Mouse (Mus musculus) limb, embryonic 12.5 days (tissue): ENCODE results near the gene Cyp20a1. TPM values are rescaled to one million over a fixed set of nuclear protein-coding genes. Genes with fewer than 3 reads are reported as not detected.

ENCODE experiments used
- ATAC-seq: fragments of 200-750 bp; cut with Nextera tagmentation; 2 replicates; pipeline ENCODE4 v1.8.0; 2017; ENCODE audit warnings: low read depth, moderate TSS enrichment; ENCODE audit not compliant: insufficient number of reproducible peaks, insufficient read depth, low FRiP score, low TSS enrichment
- H3K27ac ChIP-seq: fragments of 300-500 bp; sonication (generic); 2 replicates; pipeline ENCODE4 v1.5.1; 2016; ENCODE audit warnings: mild to moderate bottlenecking, moderate library complexity
- H3K27me3 ChIP-seq: fragments of 300-500 bp; sonication (generic); 2 replicates; pipeline ENCODE4 v1.6.1; 2016; ENCODE audit warnings: mild to moderate bottlenecking, moderate library complexity
- H3K36me3 ChIP-seq: fragments of 300-500 bp; sonication (generic); 2 replicates; pipeline ENCODE4 v1.6.1; 2016; ENCODE audit warnings: mild to moderate bottlenecking, moderate library complexity
- H3K4me1 ChIP-seq: fragments of 300-500 bp; sonication (generic); replicated peaks from 2 replicates; pipeline ENCODE4 v1.6.1; 2016
- H3K4me2 ChIP-seq: fragments of 300-500 bp; sonication (generic); 2 replicates; pipeline ENCODE4 v1.6.1; 2016; ENCODE audit warnings: mild to moderate bottlenecking, moderate library complexity
- H3K4me3 ChIP-seq: fragments of 300-500 bp; sonication (generic); replicated peaks from 2 replicates; pipeline ENCODE4 v1.5.1; 2016; ENCODE audit warnings: mild to moderate bottlenecking
- H3K9ac ChIP-seq: fragments of 300-500 bp; sonication (generic); replicated peaks from 2 replicates; pipeline ENCODE4 v1.6.1; 2016; ENCODE audit warnings: mild to moderate bottlenecking, moderate library complexity
- H3K9me3 ChIP-seq: fragments of 300-500 bp; sonication (generic); 2 replicates; pipeline ENCODE4 v1.6.1; 2016; ENCODE audit warnings: mild to moderate bottlenecking, moderate library complexity
- WGBS: fragments of 180-500 bp; shearing (Covaris S2); methylation state at CpG from one replicate; pipeline ENCODE4 v1.1.7; 2016; 5-methylcytosine and 5-hydroxymethylcytosine counted together
- polyA plus RNA-seq: library from polyadenylated mRNA; unstranded; fragments of >200 nt; fragmentation: Nextera tagmentation; extraction: Ambion mirVana; gene quantifications from 2 replicates; pipeline ENCODE4 v1.2.1, GENCODE M21; 2016

Cyp20a1 gene
- polyA plus RNA-seq, 1 experiment from 2014 or later: 23.9 TPM

DNA sequence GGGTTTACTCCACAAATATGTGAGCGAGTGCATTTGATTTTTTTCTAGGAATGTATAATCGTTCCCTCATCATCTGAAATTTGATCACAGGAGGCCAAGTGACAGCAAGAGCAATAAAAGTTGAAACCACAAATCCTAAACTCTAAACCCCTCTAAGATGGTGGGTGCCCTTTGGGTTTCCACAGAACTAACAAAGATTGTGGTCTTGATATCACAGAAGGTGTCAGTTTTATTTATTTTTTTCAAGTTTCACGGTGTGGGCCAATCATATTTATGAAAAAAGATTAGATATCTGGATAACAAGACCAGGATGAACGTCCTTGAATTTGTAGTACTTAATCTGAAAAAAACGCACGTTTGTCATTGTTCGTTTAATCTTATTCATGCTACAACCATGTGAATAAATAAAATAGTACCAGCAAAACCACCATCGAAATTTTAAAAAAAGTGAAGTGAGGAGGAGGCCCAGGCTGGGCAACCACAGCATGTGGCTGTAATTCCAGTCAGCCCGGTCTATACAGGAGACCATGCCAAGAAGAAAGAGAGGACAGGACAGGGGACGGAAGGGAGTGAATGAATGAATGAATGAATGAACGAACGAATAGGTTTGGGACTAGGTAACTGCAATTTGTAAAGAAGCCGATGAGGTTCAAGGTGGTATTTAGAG, 65.5 kb downstream of the Cyp20a1 start:
- no peaks in the 10 kb centered on the region for H3K9me3 ChIP-seq
- peak overlapping the region; percentile 90 for H3K4me3 ChIP-seq
- peaks cover 14% of the 10 kb centered on the region; the same call in 1 of the 2 replicates for H3K4me1 ChIP-seq
- no peaks in the 10 kb centered on the region for H3K27me3 ChIP-seq
- H3K27ac ChIP-seq: peak overlapping the region; percentile 96
- peak; percentile 39; the same call in 1 of the 2 replicates for ATAC-seq
- WGBS: 15% methylated on average over 13 of the region's 13 CpGs
- H3K36me3 ChIP-seq: 0 out of 2 replicates have a peak, but pooled peaks cover under 1% of the 10 kb centered on the region
- H3K9ac ChIP-seq: peak overlapping the region; percentile 95
- H3K4me2 ChIP-seq: peak overlapping the region; percentile 53

GRCm38 (mm10) chr1:60409168-60409828, 66.2 kb downstream of the Cyp20a1 start, which contains the start of gene Abi2:
Abi2 (plus strand) TSS chr1:60409619.
- no peaks in the 10 kb centered on the region for H3K27me3 ChIP-seq
- peak within 1 kb of the TSS; percentile 96 for H3K27ac ChIP-seq
- no peaks in the 10 kb centered on the region for H3K9me3 ChIP-seq
- H3K4me1 ChIP-seq: peaks cover 14% of the 10 kb centered on the region; the same call in 1 of the 2 replicates
- H3K4me3 ChIP-seq: peak within 1 kb of the TSS; percentile 90
- WGBS: under 1% methylated on average over 46 of the region's 69 CpGs
- peak within 1 kb of the TSS; percentile 53 for H3K4me2 ChIP-seq
- H3K36me3 ChIP-seq: 0 out of 2 replicates have a peak, but pooled peaks cover 3% of the 10 kb centered on the region
- peak; percentile 94 for ATAC-seq
- peak within 1 kb of the TSS; percentile 95 for H3K9ac ChIP-seq

DNA sequence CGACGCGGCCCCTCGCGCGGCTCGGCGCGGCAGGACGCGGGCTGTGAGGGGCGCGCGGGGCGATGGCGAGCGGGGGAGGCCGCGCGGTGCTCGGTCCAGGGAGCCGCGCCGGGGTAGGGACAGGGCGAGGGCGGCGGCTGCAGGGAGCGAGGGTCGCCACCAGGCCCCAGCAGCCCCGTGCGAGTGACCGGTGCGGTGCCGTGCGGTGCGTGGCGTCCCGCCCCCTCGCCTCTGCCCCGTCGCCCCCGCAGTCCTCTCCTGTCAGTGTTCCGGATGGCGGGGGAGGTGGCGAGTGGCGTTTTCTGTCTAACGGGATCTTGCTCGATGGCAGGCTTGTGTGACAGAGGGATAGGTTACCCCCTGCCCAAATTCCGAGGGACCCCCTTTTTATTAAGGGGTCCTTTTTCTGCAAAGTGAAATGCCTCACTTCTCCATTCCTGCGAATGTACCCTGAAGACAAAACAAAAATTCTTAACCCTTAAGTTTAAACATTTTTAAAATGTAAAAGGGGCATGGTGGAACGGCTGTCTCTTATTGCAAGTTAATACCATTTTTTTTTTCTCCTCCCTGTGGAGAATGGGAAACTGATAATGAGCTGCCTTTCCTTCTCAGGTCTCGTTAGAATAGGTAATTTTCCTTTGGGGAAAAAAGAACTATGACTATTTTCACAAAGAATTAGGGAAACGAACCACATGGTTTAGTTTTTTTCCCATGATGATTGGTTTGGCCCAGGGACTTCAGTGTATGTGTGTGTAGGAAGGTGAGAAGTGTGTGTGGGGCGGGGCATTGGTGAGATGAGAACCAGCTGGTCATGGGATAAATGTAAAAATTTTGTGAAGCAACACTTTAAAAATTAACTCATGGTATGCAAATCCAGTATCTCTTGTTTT, 67.0 kb downstream of the Cyp20a1 start:
- H3K27ac ChIP-seq: peak overlapping the region; percentile 96
- peak overlapping the region; percentile 90 for H3K4me3 ChIP-seq
- ATAC-seq: peak; percentile 83
- under 1% methylated on average over 51 of the region's 54 CpGs for WGBS
- peak overlapping the region; percentile 53 for H3K4me2 ChIP-seq
- H3K9me3 ChIP-seq: no peaks in the 10 kb centered on the region
- H3K27me3 ChIP-seq: no peaks in the 10 kb centered on the region
- H3K36me3 ChIP-seq: 0 out of 2 replicates have a peak, but pooled peaks cover 3% of the 10 kb centered on the region
- H3K9ac ChIP-seq: peak overlapping the region; percentile 95
- H3K4me1 ChIP-seq: peaks cover 14% of the 10 kb centered on the region; the same call in 1 of the 2 replicates

DNA sequence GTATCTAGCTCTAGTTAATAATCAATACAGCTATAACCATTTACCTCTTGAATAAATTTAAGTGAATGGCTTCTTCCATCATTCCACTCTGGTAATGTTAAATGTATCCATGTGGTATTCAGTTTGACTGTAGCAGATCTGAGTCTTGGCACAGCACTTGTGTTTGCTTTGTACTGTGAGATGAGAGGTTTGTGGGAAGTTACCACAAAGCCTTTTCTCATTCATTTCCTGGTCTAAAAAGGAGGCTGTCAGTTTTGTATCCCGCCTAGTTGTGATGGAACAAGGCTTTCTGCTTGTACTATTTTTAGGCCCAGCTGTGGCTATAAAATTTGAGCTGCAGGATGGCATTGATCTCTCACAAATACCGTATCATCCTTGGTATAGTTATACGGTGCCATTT, 73.6 kb downstream of the Cyp20a1 start:
- Histone ChIP-seq H3K27me3 (no peaks in the 10 kb centered on the region), H3K9ac (no peak overlapping the region), H3K4me2 (no peak overlapping the region), H3K4me1 (peaks cover 1% of the 10 kb centered on the region; the same call in 1 of the 2 replicates), H3K27ac (no peak overlapping the region), H3K9me3 (no peaks in the 10 kb centered on the region), H3K36me3 (0 out of 2 replicates have a peak, but pooled peaks cover 3% of the 10 kb centered on the region), H3K4me3 (no peak overlapping the region)
- 71% methylated on average over 3 of the region's 3 CpGs for WGBS
- no peak for ATAC-seq

DNA sequence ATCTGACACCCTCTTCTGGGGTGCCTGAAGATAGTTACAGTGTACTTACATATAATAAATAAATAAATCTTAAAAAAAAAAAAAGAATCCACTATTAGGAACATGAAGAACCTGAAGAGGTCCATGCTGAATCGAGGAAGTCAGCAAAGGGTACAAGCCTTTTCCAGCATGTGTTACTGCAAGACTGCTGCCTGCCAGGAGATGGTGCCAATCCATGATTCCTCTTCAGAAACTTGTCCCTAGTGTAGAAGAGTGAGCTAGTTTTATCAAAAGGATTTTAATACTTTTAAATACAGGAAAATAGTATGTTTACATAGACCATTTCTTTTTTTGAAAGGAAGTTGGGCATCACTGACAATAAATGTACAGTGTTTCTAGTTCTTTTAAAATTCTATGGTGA, 80.8 kb downstream of the Cyp20a1 start:
- Histone ChIP-seq H3K4me1 (no peaks in the 10 kb centered on the region), H3K9me3 (no peaks in the 10 kb centered on the region), H3K4me2 (no peak overlapping the region), H3K27ac (no peak overlapping the region), H3K27me3 (no peaks in the 10 kb centered on the region), H3K9ac (no peak overlapping the region), H3K4me3 (no peak overlapping the region), H3K36me3 (no peaks in the 10 kb centered on the region)
- 100% methylated on average over 1 of the region's 1 CpGs for WGBS
- ATAC-seq: no peak

DNA sequence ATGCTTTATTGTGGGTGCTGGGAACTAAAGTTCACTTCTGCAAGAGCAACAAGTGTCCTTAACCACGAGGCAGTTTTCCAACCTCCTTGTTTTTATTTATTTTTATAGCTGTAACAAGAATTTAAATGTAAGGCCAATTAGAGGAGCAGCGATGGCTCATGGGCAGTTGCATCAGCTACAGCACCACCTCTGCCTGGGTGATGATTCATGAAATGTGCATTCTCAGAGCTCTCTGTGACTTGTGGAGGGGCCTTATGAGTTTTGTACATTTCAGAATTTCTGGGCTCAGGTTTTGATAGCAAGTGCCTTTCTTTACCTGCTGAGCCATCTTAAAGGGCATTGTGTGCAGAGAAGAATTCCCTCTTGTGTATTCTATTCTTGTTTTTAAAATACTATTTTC, 85.2 kb downstream of the Cyp20a1 start:
- ATAC-seq: no peak
- H3K9me3 ChIP-seq: no peaks in the 10 kb centered on the region
- H3K4me3 ChIP-seq: no peak overlapping the region
- H3K4me2 ChIP-seq: no peak overlapping the region
- 84% methylated on average over 2 of the region's 2 CpGs for WGBS
- H3K36me3 ChIP-seq: no peaks in the 10 kb centered on the region
- no peaks in the 10 kb centered on the region for H3K4me1 ChIP-seq
- H3K9ac ChIP-seq: no peak overlapping the region
- H3K27me3 ChIP-seq: no peaks in the 10 kb centered on the region
- H3K27ac ChIP-seq: no peak overlapping the region

GRCm38 (mm10) chr1:60428932-60429331, 85.8 kb downstream of the Cyp20a1 start:
- Histone ChIP-seq H3K27ac (no peak overlapping the region), H3K36me3 (no peaks in the 10 kb centered on the region), H3K4me1 (no peaks in the 10 kb centered on the region), H3K27me3 (no peaks in the 10 kb centered on the region), H3K4me2 (no peak overlapping the region), H3K4me3 (no peak overlapping the region), H3K9me3 (no peaks in the 10 kb centered on the region), H3K9ac (no peak overlapping the region)
- WGBS: 71% methylated on average over 2 of the region's 2 CpGs
- ATAC-seq: no peak

- peaks cover 5% of the 10 kb centered on the region; the same call in 1 of the 2 replicates for H3K36me3 ChIP-seq
- no peak overlapping the region for H3K4me2 ChIP-seq
- no peak for ATAC-seq
- 97% methylated on average over 5 of the region's 5 CpGs for WGBS
- no peak overlapping the region for H3K4me3 ChIP-seq
- no peaks in the 10 kb centered on the region for H3K27me3 ChIP-seq
- H3K27ac ChIP-seq: no peak overlapping the region
- no peaks in the 10 kb centered on the region for H3K9me3 ChIP-seq
- no peaks in the 10 kb centered on the region for H3K4me1 ChIP-seq
- no peak overlapping the region for H3K9ac ChIP-seq
Observed at GRCm38 (mm10) chr1:60431531-60431930, 88.4 kb downstream of the Cyp20a1 start.

GRCm38 (mm10) chr1:60432497-60432896, 89.4 kb downstream of the Cyp20a1 start:
- no peak overlapping the region for H3K4me3 ChIP-seq
- no peak overlapping the region for H3K9ac ChIP-seq
- H3K4me1 ChIP-seq: no peaks in the 10 kb centered on the region
- H3K27ac ChIP-seq: no peak overlapping the region
- H3K4me2 ChIP-seq: no peak overlapping the region
- no peaks in the 10 kb centered on the region for H3K9me3 ChIP-seq
- no peak for ATAC-seq
- WGBS: 11% methylated on average over 1 of the region's 1 CpGs
- peaks cover 7% of the 10 kb centered on the region; the same call in 1 of the 2 replicates for H3K36me3 ChIP-seq
- H3K27me3 ChIP-seq: no peaks in the 10 kb centered on the region
